ENCODE assay signal across 21 mouse cellular contexts in genomic region chr3:99459036-99459863, GRCm38 (mm10).
A peak's percentile ranks its signal among the peaks of the same experiment; 100 is the strongest.
DNase-seq lines count a peak whose midpoint lies in the region; ATAC-seq and TF ChIP-seq lines count a peak whose summit lies in the region.
"Had no signal": no experiment of that assay in that cellular context is flagged by ENCODE, and none has a peak within 500 bp of the region (broad histone marks: within the 10 kb centered on the region; RNA-seq: fewer than 3 reads in every experiment).

No protein-coding gene starts in this region.

- no peak overlapping the region for H3K9ac ChIP-seq in forebrain, embryonic 14.5 days (ENCODE audit: low read length)
- no peak overlapping the region for H3K9ac ChIP-seq in liver, adult 2 months (ENCODE audit: low read depth, low read length)
- H3K9ac ChIP-seq: embryonic facial prominence, embryonic 13.5 days; liver, postnatal 0 days; midbrain, embryonic 15.5 days; neural tube, embryonic 15.5 days had no signal

- no peak for TF ChIP-seq POLR2A in liver, adult 2 months (IDR thresholded peaks at IDR 0.05; ENCODE audit: extremely low read depth, insufficient read depth, low read length)

- no peak overlapping the region for H3K4me3 ChIP-seq in forebrain, embryonic 14.5 days (ENCODE audit: low read depth, low read length)
- H3K4me3 ChIP-seq in forebrain, embryonic 10.5 days = no peak overlapping the region
- no peak overlapping the region for H3K4me3 ChIP-seq in liver, adult 2 months (ENCODE audit: insufficient read depth, low read depth, low read length)
- H3K4me3 ChIP-seq in limb, embryonic 10.5 days = no peak overlapping the region
- H3K4me3 ChIP-seq: embryonic facial prominence, embryonic 13.5 days; heart, embryonic 10.5 days; hindbrain, embryonic 10.5 days; midbrain, embryonic 15.5 days; neural tube, embryonic 15.5 days had no signal

- H3K36me3 ChIP-seq in forebrain, embryonic 14.5 days (ENCODE audit: control insufficient read depth, insufficient read depth, low read length) = no peaks in the 10 kb centered on the region
- no peaks in the 10 kb centered on the region for H3K36me3 ChIP-seq in forebrain, embryonic 10.5 days (replicated peaks)
- H3K36me3 ChIP-seq in liver, adult 2 months (ENCODE audit: control insufficient read depth, insufficient read depth, low read length) = no peaks in the 10 kb centered on the region
- H3K36me3 ChIP-seq in limb, embryonic 10.5 days = no peaks in the 10 kb centered on the region
- H3K36me3 ChIP-seq: embryonic facial prominence, embryonic 13.5 days; heart, embryonic 10.5 days; hindbrain, embryonic 10.5 days; midbrain, embryonic 15.5 days; neural tube, embryonic 15.5 days had no signal

- H3K79me2 ChIP-seq in liver, adult 2 months (ENCODE audit: control insufficient read depth, insufficient read depth, low read length) = no peaks in the 10 kb centered on the region

- no peak overlapping the region for H3K4me2 ChIP-seq in forebrain, embryonic 14.5 days (ENCODE audit: low read length)
- H3K4me2 ChIP-seq: embryonic facial prominence, embryonic 13.5 days; midbrain, embryonic 15.5 days; neural tube, embryonic 15.5 days had no signal

- H3K4me1 ChIP-seq in forebrain, embryonic 14.5 days (ENCODE audit: control insufficient read depth, insufficient read depth, low read length) = no peaks in the 10 kb centered on the region
- H3K4me1 ChIP-seq in forebrain, embryonic 10.5 days = no peaks in the 10 kb centered on the region
- no peaks in the 10 kb centered on the region for H3K4me1 ChIP-seq in liver, adult 2 months (ENCODE audit: control insufficient read depth, insufficient read depth, low read length)
- peaks cover 13% of the 10 kb centered on the region for H3K4me1 ChIP-seq in limb, embryonic 10.5 days
- H3K4me1 ChIP-seq: embryonic facial prominence, embryonic 13.5 days; heart, embryonic 10.5 days; hindbrain, embryonic 10.5 days; megakaryocyte, embryonic 14.5 days; midbrain, embryonic 15.5 days; neural tube, embryonic 15.5 days had no signal

- DNase-seq in forebrain, embryonic 14.5 days (ENCODE audit: low spot score) = peak; percentile 41
- no peak for DNase-seq in forebrain, embryonic 10.5 days (ENCODE audit: extremely low spot score, low spot score)
- DNase-seq in liver, adult 2 months (ENCODE audit: extremely low read depth, low read depth, low spot score) = peak; percentile 30
- DNase-seq in liver = no peak
- no peak for DNase-seq in limb, embryonic 10.5 days (ENCODE audit: low spot score)
- DNase-seq in lung, postnatal 36 days = no peak
- no peak for DNase-seq in thymus, postnatal 10 days (ENCODE audit: low spot score in 2 of 2)
- DNase-seq: B cell, adult 2 months; cerebellum, postnatal 14 days; kidney, adult 18-20 months; kidney, postnatal 25 days; liver, postnatal 0 days; lung, postnatal 10 days; spleen, adult 18-20 months; thymus, postnatal 4 days had no signal

- WGBS in forebrain, embryonic 14.5 days = 82% methylated on average over 12 of the region's 12 CpGs
- WGBS in forebrain, embryonic 10.5 days = 83% methylated on average over 12 of the region's 12 CpGs
- WGBS in liver, adult 2 months = 63% methylated on average over 12 of the region's 12 CpGs
- 65% methylated on average over 12 of the region's 12 CpGs for WGBS in limb, embryonic 10.5 days

- ATAC-seq in forebrain, embryonic 14.5 days = no peak
- ATAC-seq: liver, postnatal 0 days; midbrain, embryonic 15.5 days had no signal

- no peaks in the 10 kb centered on the region for H3K9me3 ChIP-seq in forebrain, embryonic 14.5 days (replicated peaks; ENCODE audit: control insufficient read depth, low read length)
- no peaks in the 10 kb centered on the region for H3K9me3 ChIP-seq in forebrain, embryonic 10.5 days
- no peaks in the 10 kb centered on the region for H3K9me3 ChIP-seq in limb, embryonic 10.5 days (replicated peaks)
- H3K9me3 ChIP-seq: embryonic facial prominence, embryonic 13.5 days; heart, embryonic 10.5 days; hindbrain, embryonic 10.5 days; midbrain, embryonic 15.5 days; neural tube, embryonic 15.5 days had no signal

- no peak for TF ChIP-seq CTCF in liver, adult 2 months (IDR thresholded peaks at IDR 0.05; ENCODE audit: low read depth, low read length)

- no peak overlapping the region for H3K27ac ChIP-seq in forebrain, embryonic 14.5 days (ENCODE audit: low read depth, low read length)
- H3K27ac ChIP-seq in forebrain, embryonic 10.5 days = no peak overlapping the region
- no peak overlapping the region for H3K27ac ChIP-seq in liver, adult 2 months (replicated peaks; ENCODE audit: insufficient read depth, low read depth, low read length)
- peak overlapping the region; percentile 25; the same call in 1 of the 2 replicates for H3K27ac ChIP-seq in limb, embryonic 10.5 days
- H3K27ac ChIP-seq: embryonic facial prominence, embryonic 13.5 days; heart, embryonic 10.5 days; hindbrain, embryonic 10.5 days; midbrain, embryonic 15.5 days; neural tube, embryonic 15.5 days had no signal

- no peaks in the 10 kb centered on the region for H3K27me3 ChIP-seq in forebrain, embryonic 14.5 days (replicated peaks; ENCODE audit: control insufficient read depth, insufficient read depth, low read length)
- no peaks in the 10 kb centered on the region for H3K27me3 ChIP-seq in forebrain, embryonic 10.5 days (ENCODE audit: poor library complexity, severe bottlenecking)
- H3K27me3 ChIP-seq in liver, adult 2 months (ENCODE audit: control insufficient read depth, insufficient read depth, low read length) = no peaks in the 10 kb centered on the region
- H3K27me3 ChIP-seq in limb, embryonic 10.5 days (ENCODE audit: low read depth, poor library complexity, severe bottlenecking) = no peaks in the 10 kb centered on the region
- H3K27me3 ChIP-seq: embryonic facial prominence, embryonic 13.5 days; megakaryocyte, embryonic 14.5 days; midbrain, embryonic 15.5 days; neural tube, embryonic 15.5 days had no signal

Comparison
In these comparisons a context has a peak if more than half of its experiments do, and no peak if none do; other contexts are left out.
1. DNase-seq: peak in forebrain, embryonic 14.5 days (single experiment) and liver, adult 2 months (single experiment); none in forebrain, embryonic 10.5 days (single experiment), liver (single experiment), limb, embryonic 10.5 days (single experiment), lung, postnatal 36 days (single experiment) and thymus, postnatal 10 days (0 of 2).